Mouse (Mus musculus): ENCODE measurements around the gene Tenm4.

Gene Tenm4

DNA sequence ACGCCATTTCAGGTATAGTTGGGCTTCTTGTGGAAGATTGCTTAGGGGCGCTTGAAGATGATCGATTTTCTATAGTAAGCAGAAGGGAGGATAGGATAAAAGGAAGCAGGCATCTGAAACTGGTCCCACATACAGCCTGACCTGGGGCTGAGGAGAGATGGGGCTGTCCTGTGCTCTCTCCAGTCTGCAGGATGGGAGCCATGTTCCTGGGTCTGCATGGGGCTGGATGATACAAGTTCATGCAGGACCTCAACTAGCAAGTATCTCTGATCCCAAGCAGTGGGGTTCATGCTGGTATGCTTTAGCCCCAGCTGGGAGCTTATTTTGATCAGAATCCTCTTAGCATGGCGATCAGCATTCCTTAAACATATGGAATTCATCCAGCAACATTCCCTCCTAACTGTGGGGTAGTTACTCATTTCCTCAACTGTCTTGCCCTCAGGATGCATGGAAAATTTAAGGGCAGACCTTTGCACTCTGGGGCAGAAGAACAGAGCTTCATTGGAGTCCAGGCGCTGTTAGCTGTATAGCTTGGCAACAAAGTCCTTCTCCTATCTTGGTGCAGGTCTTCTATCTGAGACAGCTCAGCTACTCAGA lies 361.9 kb downstream of the Tenm4 start:
- DNase-seq: peak; percentile 52

DNA sequence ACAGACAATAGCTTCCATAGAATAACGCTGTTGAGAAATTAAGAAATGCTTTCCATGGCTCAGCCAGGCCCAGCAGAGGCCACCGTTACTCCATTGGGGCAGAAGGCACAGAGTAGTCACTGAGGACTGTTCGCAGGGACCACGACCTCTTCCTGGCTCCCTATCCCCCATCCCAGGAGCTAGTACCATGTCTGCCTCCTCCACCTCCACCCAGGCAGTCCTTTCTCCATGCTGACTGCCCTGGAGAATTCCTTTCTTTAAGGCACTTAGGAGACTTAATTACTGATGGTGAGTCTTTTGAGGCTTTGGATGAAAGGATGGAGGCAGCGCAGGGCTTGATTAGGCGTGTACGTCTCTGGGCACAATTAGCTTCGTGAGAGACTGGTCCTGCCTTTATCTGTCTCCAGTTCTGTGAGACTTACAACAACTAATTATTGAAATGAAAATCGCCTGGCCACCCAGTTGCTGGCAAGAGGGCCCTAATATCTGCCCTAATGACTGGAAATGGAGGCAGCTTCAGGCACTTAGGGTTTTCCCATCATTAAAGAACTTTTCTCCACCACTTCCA lies 365.4 kb downstream of the Tenm4 start:
- no peak for DNase-seq

DNA sequence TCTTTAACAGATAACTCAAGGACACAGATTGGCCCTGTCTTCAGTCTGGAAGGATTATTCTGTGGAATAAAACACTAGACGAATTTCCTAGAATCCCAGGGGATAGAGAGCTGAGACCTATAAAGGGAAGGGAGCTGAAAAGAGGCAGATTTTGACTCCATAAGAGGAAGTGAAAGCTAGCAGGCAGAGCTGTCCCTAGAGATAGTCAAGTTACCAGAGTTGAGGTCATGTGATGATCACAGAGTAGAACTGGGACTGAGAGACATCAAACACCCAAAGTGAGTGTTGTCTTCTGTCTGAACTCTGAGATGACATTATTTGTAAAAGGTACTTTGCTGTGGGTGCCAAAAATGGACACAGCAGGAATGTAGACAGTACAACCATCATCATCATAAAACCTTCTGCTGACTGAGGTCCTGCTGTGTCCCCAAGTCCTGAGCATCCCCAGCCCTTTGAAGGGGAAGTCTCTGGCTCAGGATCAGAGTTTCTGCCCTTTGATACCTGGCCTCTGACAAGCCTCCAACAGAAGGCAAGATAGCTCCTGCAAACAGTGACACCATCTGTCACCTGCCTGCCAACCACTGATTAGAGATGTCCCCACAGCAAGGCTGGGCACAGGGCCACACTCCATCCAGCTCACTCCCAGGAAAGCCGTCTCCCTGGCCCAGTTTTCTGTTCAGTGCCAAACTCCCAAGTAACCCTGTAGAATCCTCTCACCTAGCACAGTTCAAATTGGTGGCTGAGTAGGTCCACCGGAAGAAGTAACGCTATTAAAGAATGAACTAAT lies 368.4 kb downstream of the Tenm4 start:
- no peak for DNase-seq

DNA sequence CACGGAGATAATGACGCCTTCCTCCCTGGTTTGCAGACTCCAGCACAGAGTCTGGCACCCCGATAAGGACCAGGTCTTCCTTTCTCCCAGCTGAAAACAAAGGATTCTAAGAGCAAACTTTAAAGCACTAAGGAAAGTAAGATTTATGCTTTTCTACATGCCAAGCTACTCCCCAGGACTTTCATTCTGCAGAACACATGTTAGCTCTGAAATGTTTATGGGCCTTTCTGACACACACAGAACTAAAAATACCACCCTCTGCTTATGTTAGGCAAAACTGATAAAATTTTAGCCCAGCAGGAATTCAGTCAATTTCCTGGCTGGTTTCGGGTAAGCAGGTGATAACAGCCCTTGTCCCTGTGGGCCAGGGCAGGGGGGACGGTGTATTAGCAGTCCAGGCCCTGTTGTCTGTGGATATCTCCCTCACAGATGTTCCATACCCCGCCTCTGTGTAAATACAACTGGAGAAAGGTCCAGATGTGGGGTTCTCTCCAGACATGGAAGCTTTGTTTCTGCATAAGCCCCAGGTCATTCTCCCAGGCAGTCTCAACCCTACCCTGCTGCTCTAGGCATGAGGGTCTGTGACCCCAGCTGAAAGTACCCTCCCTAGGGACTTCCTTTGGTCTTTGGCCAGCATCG lies 369.5 kb downstream of the Tenm4 start:
- peak; percentile 44 for DNase-seq

DNA sequence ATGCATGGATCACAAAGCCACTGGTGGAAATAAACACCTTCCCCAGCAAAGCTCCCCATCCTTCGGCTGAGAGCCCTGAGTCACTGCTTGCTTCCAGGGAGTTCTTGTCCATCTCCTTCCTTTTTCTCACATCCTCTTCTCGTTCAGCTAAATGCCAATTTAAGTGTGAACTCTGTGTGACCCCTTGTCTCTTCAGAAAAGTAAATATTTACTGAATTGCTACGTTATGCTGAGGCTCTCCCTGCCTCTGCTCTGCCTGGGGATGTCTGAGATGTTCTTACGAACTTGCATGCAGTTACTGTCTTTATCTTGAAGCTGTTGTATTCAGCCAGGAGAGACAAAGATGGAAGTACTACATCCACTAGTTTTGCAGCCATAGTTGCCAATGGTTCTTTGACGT lies 374.9 kb downstream of the Tenm4 start:
- no peak for DNase-seq

DNA sequence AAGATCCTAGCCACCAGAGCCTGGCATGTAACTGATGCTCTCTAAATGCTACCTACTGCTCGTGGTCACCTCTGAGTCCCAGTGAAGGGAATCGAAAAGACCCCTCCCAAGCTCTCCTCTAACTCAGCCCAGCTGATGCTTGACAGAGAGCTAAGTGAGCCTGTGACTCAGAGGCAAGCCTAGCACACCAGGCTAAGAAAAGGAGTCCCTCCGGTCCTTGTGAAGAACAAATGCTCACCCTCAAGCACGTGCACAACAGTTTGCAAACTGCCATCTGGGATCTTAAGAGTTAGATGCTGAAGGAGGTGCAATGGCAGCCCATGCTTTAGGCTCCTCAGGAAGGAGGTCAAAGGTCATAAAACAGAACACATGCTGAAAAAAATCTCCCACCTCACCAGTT lies 380.8 kb downstream of the Tenm4 start:
- no peak for DNase-seq

DNA sequence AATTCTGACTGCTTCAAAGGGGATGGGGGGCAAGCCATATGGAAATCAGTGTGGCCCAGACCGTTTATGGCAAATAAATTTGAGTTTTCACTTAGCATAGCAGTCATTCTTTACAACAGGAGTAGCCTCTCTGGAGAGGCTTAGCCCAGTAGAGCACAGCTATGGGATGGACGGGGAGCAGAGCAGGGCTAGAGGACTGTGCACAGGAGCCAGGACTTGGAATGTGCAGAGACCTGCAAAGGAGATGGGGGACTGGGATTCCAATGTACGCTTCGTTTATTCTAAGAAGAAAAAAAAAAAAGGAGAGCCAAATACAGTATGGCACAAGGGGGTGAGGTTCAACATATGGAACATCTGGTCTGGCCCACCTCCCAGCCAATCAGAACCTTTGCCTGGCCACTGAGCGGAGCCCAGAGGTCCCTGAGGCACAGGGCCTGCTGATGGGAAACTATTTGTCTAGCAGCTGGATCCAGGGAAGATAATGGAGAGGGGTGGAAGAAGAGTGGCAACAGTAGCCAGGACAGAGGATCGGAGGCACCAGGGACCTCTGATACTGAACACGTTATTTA lies 381.3 kb downstream of the Tenm4 start:
- peak; percentile 56 for DNase-seq

DNA sequence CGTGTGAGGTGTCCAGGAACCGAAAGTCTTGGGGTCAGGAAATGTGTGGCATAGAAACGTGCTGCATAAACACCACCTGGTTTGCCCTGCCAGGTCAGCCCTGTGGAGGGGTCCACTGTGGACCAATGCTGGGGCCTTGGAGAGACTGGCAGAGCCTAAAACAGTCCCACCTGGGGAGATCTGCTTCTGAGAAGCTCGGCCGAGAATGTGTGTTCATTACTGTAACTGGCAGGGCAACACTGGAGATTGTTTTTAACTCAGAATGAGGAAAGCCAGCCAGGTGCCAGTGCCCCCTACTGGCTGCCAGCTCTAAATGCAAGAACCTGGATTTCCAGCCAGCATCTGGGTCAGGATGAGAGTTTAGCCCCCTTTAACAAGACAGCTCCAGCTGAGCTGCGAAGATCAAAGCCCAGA lies 383.2 kb downstream of the Tenm4 start:
- peak; percentile 76 for DNase-seq

DNA sequence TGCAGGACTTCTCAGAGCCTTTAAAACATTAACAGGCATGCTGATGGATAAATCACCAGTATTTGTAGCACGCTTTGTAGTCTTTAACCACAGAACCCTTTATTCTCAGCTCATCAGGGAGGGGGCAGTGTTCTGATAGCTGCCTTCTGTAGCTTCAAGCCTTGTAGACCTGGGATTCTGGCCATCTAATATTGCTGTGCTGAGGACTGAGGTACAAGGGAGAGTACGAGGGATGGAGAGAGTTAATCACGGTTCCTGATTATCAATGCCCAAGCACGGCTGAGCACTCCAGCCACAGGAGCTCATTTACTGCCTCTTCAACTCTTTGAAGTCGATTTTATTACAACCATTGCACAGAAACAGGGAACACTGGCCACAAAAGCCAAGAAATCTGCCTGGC lies 384.2 kb downstream of the Tenm4 start:
- DNase-seq: peak; percentile 53

DNA sequence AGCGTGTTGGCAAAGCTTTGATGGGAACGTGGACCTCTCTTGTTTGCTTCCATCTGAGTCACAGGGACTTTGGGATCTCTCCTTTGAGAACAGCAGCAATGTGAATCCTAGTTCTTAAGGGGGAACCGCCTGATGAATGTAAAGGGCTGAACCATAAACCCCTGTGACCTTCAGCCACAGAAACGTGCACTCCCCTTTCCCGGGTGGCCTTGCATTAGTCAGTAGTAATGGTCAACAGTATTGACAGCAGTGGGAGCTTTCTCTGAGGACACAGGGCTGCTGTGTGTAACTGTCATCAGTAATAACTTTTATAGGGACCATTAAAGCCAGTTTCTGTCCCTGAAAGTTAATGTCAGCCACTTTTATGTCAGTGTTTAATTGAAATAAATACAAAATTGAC lies 385.7 kb downstream of the Tenm4 start:
- no peak for DNase-seq

DNA sequence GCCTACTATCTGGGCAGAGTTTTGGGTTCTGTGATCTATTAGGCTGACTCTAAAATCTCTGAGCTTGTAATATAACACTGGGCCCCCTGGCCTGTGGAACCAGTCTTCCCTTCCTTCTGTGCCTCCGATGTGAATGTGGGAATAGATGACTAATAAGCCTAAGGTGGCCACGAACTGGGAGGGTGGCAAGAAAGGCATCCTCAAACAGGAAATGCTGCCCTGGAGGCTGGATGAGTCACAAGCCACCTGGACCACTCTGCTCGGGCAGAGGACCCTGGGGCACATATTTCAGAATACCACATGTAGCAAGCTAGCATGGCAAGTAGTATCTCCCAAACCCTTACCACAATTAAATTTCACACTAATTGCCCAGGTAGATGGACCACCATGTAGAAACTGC lies 391.8 kb downstream of the Tenm4 start:
- DNase-seq: no peak

DNA sequence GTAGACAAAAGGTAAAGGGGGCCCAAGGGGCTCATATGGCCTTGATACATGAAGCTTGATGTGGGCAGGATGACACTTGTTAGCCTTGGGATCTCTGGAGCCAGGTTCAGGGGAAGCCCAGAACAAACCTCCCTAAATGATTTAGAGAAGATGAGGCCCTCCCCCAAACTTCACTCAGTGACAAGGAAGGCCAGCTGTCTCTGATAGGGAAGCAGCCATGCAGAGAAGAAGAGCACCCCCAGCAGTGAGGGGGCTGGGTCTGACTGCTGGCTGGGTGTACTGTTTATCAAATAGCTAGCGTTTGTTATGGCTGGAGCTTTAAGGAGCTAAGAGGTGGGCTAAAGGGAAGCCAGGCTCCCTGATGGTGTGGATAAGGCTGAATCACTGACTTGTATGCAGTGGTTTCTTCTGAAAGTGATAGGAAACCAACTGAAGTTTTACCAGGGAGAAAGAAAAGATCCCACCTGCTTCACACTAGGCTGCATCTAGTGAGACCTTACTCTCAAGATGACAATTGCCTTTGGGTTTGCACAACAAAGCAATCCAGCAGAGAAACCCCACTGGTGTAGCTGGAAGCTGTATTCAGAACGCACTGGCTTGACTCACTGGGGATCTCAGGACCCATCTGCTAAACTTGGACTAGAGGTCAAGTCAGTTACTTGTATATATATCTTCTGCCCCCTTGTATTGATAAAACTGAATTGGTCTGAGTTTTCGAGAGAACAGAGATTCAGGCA lies 392.5 kb downstream of the Tenm4 start:
- DNase-seq: no peak

DNA sequence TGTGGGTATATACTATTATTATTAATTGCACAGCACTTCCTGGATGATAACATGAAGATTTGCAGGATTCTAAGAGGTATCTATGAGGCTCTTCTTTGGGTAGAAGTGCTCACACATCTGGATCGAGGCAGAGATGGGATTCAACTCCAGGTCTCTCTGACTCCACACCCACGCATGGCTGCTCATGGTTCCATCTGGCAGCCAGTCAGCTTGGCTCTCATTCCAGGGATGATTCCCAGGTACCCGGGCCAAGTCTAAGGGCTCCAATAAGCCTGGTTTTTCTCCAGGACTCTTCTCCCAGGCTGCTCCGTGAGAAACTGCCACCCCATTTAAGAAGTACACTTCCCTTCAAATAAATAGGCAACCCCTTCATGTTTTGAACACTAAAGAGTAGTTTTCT lies 394.8 kb downstream of the Tenm4 start:
- DNase-seq: no peak

DNA sequence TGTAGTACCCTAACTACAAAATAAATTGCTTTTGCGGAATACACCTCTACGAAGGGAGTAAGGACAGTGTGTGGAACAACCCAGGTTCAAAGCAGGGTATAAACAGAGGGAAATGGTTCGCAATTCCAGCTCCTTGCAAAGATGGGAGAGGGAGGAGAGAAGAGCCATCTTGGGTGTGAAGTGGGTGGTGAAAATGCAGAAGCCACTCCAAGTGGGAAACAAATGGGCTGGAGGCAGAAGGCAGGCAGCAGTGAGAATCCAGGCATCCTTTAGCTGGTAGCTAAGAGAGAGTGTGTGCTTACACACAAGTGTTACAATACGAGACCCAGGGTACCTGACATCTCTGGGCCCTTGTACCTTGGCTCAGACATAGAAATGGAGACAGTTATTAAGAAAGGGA lies 395.2 kb downstream of the Tenm4 start:
- no peak for DNase-seq

DNA sequence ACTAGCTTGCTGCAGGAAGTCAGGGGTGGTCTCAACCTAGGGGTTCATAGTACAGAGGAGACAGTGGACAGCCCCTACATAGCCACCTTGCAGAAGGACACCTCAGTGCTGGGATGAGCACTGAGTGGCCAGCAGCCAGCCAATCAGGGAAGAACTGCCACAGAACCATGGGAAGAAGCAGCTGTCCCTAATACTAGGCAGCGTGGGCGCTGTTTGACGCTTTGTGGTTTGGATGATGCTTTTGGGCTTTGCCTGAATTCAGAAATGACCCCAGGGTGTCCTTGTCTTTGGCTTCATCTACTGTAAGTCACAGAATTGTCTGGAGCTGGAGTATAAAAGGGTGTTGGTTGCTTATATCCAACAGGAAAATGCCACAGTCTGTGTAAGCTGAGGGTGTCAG lies 397.0 kb downstream of the Tenm4 start:
- DNase-seq: no peak

DNA sequence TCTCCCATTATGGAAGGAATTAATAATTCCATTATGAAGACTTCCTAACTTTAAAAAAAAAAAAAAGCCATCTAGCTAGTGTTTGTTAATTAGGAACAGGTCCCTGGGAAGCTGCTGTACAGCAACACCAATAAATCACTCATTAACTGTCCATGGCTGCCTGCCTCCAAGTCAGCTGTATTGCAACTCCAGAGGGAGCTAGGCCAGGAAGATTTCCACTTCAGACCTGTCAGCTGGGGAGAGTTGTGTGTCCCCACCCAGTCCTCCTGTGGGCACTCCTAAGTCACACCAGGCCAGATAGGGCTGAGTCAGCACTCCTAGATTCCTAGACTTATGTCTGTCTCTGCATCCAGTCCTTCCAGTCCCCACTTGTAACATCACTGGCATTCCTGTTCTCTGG lies 399.9 kb downstream of the Tenm4 start:
- no peak for DNase-seq

DNA sequence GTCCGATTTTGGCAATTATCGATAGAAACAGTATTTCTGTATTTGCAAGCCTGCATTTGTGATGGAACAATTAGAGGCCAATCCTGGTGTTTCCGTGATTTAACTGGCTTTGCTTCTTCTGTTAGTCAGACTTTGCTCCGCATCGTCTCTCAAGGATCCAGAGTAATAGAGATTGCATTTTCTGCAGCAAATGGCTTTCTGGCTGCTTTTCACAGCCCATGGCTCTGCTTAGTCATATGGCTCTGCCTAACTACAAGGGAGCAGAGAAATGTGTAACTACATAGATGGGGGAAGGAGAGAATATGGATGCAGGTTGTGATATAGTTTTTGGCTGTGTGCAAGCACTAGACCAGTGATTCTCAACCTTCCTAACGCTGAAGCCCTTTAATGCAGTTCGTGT lies 401.9 kb downstream of the Tenm4 start:
- no peak for DNase-seq

DNA sequence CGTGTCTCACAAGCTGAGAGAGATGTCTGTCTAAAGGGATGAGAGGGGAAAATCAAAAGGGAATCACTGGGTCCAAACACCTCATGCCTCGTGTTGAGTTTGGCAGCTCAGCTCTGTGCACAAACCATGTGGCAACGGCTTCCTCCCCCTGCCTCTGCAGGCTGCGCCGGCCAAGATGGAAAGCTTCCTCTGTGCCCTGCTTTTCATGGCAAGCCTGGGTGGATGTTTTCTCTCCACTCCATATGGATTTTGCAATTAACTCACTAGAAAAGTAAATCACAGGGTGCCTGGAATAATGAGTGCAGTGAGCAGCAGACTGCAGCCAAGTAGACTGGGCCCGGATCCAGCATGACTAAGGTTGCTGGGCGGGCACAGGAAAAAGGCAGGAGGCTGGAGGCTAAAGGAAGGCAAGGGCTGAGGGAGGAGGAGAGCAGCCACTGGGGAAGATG lies 404.2 kb downstream of the Tenm4 start:
- DNase-seq: no peak

DNA sequence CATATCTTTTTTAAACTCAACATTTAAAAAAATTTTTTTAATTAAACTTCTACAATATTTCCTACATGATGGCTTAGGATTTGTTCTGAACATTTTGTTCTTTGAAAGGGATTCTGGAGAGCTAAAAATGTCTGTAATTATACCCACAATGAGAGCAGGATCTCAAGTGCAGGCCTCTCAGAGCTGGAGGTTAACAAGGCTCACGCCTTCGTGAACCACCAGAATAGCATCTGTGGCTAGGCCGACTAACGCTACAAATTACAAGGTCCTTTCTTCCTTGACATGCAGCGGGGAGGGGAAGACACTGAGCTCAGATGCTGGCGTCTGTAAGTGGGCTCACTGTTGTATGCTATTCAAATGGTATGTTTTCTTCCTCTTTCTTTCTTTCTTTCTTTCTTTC lies 411.7 kb downstream of the Tenm4 start:
- peak; percentile 49 for DNase-seq

DNA sequence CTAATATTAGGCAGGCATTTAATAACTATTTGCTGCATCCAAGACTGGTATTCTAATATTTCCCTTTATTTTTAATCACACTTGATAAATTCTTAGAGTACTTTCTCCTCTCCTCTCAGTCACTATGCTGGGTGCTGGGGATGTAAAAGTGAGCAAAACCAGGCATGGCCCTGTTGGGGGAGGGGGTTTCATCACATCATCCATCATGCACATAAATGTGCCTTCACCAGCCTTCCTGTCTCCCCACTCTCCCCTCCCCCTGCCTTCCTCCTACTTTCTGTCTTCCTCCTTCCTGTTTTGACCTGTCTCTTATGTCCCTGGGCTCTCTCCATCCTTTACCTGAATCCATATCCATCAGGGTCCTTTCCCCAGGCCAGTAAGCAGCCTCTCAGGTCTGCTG lies 416.4 kb downstream of the Tenm4 start:
- peak; percentile 38 for DNase-seq

DNA sequence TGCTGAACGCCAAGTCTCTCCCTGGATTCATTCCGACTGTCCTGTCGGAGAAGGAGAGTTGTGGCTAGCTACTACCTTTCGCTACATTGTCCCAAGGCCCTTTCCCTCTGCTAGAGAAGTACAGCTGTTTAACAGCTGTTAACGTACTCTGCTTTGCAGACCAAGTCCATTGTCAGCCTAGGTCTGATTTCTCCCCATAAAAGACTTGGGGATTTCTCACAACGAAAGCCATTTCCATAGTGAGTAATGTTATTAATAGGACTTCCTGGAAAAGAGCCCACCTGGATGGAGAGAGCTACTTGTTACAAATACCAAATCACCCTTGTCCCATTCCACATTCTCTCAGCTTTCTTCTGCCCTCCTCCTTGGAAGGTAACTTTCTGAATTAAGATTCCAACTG lies 417.5 kb downstream of the Tenm4 start:
- DNase-seq: no peak

DNA sequence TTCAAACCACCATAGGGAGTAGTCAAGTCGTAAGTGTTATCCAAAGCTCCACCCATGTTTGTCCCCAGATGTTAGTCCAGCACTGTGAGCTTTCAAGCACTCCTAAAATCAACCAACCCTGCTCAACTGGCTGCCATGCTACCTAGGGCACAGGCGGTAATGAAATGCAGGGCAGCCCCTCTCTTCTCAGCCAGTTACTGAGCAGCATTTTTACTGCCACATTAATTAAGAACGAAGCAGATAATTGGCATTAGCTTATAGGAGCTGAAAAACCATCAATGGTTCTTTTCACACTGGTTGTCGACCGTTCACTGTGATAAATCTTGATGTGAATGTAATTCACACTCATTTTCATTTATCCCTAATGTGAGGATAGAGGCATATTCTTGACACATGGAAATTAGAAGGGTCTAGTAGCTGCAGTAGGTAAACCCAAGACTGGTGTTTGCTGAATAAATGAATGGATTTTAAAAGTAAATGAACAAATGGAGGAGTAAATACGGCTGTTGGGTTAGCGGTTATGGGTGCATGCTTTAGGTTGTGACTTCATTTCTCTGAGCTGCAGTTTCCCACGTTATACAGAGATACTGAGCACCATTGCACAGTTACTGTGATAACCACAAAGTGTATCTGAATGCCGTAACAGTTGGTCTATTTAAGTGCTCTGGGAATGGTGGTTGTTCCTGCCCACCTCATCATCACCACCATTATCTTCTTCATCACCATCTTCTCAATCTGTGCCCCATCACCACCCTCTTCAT lies 424.7 kb downstream of the Tenm4 start:
- no peak for DNase-seq

Data from embryo, embryonic 11 days (tissue).